Mouse (Mus musculus) left cerebral cortex, adult 2 months (tissue): ENCODE data around the gene Cpsf2. TPM values are rescaled to one million over a fixed set of nuclear protein-coding genes. Genes with fewer than 3 reads are reported as not detected.

Experiments used
- DNase-seq, 2 experiments: peaks; one replicate each; pipeline ENCODE4 v3.0.0; 2021 to 2022; ENCODE audit warnings: low spot score in 2 of 2, mixed read lengths in 1 of 2; ENCODE audit errors: extremely low spot score in 1 of 2
- H3K27ac ChIP-seq: fragments of 200-600 bp; 2 replicates; pipeline ENCODE4 v1.8.1; 2022
- H3K4me3 ChIP-seq: fragments of 200-600 bp; 2 replicates; pipeline ENCODE4 v1.8.1; 2022
- CTCF ChIP-seq: fragments of 200-600 bp; IDR thresholded peaks from 2 replicates; pipeline ENCODE4 v1.8.1; 2022; ENCODE audit warnings: antibody characterized with exemption, mild to moderate bottlenecking, moderate library complexity
- intact Hi-C: fragments of 180-260 bp; cut with DNase I; formaldehyde crosslinking; loops from one replicate; pipeline ENCODE4 v1.15.1; 2025
- total RNA-seq, 2 experiments: library from RNA; stranded (reverse); gene quantifications; 2 replicates each; pipeline ENCODE4 v1.2.3; 2021

Cpsf2 gene
- total RNA-seq, 2 experiments from 2014 or later: 24.6 to 27.6 TPM

DNA sequence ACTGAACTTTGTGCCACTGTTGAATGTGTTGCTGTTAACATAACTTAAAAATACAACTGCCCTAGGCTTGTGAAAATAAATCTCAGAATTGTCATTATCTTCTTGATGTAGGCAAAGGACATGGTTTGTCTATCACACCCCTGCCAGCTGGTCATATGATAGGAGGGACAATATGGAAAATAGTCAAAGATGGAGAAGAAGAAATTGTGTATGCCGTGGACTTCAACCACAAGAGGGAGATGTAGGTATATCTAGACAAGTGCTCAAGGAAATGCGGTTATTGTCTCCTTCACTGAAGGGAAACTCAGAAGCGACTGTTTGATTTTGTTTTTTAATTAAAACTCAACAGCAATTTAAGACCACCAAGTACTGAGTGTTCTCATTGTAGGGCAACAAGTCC is 9.3 kb downstream of the Cpsf2 start:
- no peak overlapping the region for H3K4me3 ChIP-seq
- DNase-seq: no peak
- H3K27ac ChIP-seq: no peak overlapping the region
- peak; percentile 64 for TF ChIP-seq CTCF
- intact Hi-C loops: loop anchor here (2.0 kb wide), 1 partner anchor 400 kb away; no protein-coding TSS in a partner anchor

DNA sequence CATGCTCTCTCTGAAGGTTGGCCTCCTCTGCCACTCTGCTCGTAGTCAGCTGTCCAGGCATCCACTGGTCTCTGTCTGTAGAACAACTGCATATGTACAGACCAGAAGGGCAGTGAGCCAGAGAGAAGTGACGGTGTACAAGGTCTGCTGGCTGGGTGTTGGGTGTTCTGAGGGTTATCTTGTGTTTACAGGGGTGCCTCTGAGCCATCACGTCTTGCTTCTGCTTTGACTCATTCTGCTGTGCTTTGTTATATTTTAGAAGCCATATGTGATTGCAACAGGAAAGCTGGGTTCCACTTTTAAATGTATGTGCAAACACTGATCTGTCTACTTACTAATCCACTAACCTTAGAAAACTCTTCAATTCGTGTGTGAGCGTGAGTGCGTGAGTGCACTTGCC is 11.9 kb downstream of the Cpsf2 start:
- Histone ChIP-seq H3K4me3 (no peak overlapping the region), H3K27ac (no peak overlapping the region)
- intact Hi-C loops: no loop called here
- no peak for DNase-seq
- TF ChIP-seq CTCF: no peak

DNA sequence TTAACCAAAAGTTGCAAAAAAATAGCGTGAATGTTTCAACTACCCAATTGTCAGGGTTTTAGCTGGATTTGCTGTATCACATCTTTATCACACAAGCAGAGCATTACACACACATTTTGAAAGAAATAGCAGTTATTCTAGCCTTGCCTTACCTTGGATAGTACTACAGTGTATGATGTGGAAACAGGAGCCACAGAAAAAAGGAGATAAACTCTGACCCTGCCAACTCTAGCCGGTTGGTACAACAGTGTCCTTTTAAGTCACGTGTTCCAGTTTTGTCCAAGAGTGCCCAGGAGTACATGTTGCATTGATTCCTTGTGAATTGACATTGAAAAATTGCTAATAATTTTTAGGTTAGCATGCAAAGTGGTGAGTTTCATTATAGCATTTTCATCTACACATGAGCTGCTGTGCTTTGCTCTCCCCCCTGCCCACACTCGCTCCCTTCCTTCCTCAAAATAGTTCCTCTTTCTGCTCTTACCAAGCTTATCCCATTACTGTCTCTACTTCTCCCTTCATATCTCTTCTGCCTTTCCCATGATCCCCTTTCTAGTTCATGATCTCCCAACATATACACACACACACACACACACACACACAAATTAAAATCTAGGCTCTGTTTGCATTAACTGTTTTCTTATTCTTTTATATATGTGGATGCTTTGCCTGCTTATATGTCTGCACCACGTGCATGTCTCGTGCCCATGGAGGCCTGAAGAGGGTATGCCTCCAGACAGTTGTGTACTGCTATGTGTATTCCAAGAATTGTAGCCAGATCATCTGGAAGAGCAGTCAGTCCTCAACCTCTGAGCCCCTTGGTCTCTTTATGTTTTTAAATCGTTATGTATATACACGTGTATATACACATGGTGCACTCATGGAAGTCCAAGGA is 19.0 kb downstream of the Cpsf2 start:
- intact Hi-C loops: no loop called here

DNA sequence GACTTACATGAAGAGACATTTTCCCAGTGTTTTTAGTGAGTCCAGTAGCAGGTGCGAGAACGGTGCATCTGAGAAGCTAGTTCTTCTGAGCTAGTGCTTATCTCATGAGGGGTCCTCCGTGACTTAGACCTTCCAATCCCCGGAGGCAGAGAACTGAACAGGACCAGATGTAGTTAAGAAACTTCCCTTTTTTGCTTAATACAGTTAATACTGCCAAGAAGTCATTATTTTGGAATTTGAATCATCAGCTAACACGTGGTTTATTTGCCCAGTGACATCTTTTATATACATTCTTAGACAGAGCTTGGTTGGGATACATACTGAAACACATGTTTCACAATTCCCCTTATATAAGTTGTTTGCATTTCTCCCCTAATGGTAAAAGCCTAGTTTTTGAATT is 23.1 kb downstream of the Cpsf2 start:
- no peak overlapping the region for H3K4me3 ChIP-seq
- no peak for DNase-seq
- no peak overlapping the region for H3K27ac ChIP-seq
- intact Hi-C loops: no loop called here
- no peak for TF ChIP-seq CTCF

More for the DNA sequence above, 19.0 kb downstream of the Cpsf2 start:
- Histone ChIP-seq H3K4me3 (no peak overlapping the region), H3K27ac (no peak overlapping the region)
- no peak for TF ChIP-seq CTCF
- no peak for DNase-seq

DNA sequence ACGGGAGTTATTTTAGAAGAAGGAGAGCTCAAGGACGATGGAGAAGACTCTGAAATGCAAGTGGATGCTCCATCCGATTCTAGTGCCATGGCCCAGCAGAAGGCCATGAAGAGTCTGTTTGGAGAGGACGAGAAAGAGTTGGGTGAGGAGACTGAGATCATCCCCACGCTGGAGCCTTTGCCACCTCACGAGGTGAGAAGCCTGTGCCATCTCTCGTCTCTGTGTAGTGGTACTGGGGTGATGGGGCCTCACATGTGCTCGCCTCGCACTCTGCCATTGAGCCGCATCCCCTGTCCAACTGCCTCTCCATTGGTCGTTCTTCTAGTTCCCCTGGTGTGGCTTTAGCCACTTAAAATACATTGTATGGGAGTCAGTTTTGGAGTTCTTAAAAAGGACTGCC is 25.0 kb downstream of the Cpsf2 start:
- intact Hi-C loops: no loop called here
- no peak overlapping the region for H3K27ac ChIP-seq
- TF ChIP-seq CTCF: no peak
- DNase-seq: no peak
- no peak overlapping the region for H3K4me3 ChIP-seq

DNA sequence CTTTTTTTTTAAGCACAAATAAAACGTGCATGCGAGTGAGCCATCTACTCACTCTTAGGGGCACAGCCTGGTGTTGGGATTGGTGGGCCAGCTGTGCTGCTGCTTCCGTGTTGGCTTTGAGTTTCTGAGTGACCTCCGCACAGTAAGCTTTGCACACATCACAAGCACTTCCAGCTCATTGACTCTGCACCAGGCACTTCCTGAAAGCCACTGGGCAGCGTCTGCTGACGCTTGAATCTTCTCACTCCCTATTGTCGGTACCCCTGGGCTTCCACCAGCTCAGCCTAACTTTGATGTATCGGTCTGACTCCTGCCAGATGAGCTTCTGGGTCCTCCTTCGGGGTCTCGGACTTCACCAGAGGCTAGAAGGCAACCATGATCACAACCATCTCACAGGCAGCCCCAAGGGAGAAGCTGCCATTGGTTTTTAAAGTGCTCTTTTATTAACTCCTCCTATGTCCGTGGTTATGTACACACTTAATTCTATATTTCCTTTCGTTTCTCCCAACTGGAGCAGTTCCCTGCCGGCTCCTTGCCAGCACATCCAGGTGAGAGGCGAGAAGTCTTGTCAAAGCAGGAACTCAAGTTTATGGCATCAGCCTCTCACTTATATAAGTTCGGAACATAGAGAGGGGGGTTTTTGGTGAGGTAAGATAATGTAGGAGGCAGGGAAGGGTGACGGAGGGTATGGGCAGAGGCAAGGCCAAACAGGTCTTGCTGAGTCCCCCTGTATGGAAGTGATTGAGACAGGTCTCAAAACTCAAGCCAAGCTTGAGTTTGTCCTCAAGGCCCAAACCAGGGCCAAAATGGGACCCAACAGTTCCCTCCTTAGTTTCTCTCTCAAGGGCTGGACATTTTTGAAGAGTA is 32.6 kb downstream of the Cpsf2 start:
- Histone ChIP-seq H3K4me3 (no peak overlapping the region), H3K27ac (no peak overlapping the region)
- TF ChIP-seq CTCF: no peak
- intact Hi-C loops: no loop called here
- DNase-seq: no peak

DNA sequence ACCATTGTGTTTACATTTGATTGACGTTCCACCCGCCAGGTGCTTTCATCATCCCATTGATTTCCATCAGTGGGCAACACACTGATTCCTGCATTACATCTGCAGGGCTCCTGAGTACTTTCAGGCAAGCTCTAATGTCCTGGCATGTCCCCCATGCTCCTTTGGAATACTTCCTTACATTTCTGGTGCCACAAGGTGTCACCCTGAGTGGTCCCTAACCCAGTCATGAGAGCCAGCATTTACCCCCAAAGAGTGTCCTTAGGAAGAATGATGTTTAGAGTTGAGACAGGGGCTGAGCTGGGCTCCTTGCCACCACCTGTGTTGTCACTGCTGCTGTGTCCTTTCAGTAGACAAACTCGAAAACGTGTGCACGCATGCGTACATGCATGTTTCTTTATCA is 33.8 kb downstream of the Cpsf2 start:
- TF ChIP-seq CTCF: no peak; the same call in 1 of the 2 replicates
- intact Hi-C loops: no loop called here

DNA sequence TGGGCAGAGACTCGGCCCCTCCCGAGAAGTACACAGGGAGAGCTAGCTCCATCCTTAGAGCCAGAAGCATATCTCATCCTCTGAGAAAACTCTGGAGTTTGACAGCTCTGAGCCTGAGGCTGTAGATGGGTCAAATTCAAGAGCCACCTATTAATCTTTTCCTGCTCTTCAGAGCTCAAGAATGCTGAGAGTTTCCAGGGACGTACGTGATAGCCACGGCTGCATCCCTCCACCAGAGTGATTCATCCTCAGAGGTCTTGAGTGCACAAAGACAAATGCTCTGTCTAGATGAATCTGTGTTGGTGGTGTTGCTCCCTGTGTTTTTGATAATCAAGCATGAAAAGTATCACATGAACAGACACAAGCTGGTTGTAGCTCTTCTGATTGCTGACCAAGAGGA is 38.6 kb downstream of the Cpsf2 start:
- DNase-seq: no peak
- Histone ChIP-seq H3K27ac (no peak overlapping the region), H3K4me3 (no peak overlapping the region)
- intact Hi-C loops: no loop called here
- TF ChIP-seq CTCF: no peak

More for the DNA sequence above, 33.8 kb downstream of the Cpsf2 start:
- Histone ChIP-seq H3K4me3 (no peak overlapping the region), H3K27ac (no peak overlapping the region)
- DNase-seq: no peak

DNA sequence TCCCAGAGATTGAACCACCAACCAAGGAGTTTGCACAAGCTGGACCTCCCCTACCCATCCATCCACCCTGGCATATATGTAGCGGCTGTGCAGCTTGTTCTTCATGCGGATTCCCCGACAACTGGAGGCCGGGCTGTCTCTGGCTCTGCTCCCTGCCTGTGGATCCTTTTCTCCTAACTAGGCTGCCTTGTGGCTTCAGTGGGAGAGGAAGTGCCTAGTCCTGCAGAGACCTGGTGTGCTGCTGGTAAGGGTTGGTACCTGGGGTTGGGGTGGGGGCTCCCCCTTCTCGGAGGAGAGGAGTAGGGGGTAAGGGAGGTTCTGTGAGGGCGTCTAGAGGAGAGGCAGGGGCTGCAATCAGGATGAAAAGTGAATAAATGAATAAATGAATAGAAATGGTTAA is 39.3 kb downstream of the Cpsf2 start:
- Histone ChIP-seq H3K27ac (no peak overlapping the region), H3K4me3 (no peak overlapping the region)
- no peak for TF ChIP-seq CTCF
- no peak for DNase-seq
- intact Hi-C loops: no loop called here

DNA sequence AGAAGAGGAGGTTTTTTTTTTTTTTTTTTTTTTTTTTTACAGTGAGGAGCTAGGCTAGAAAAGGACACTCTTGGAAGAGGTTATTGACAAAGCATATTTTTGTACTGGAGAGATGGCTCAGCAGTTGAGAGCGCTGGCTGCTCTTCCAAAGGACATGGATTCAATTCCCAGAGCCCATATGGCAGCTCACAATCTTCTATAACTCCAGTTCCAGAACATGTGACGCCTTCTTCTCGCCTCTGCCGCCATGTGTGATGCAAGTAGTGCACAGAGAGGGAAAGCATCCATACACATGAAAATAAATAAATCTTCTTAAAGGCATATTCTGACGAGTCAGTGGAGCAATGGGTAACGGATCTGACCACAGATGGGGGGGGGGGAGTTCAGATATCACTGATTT is 46.1 kb downstream of the Cpsf2 start:
- H3K27ac ChIP-seq: no peak overlapping the region
- no peak for TF ChIP-seq CTCF
- DNase-seq: no peak
- H3K4me3 ChIP-seq: no peak overlapping the region
- intact Hi-C loops: no loop called here

DNA sequence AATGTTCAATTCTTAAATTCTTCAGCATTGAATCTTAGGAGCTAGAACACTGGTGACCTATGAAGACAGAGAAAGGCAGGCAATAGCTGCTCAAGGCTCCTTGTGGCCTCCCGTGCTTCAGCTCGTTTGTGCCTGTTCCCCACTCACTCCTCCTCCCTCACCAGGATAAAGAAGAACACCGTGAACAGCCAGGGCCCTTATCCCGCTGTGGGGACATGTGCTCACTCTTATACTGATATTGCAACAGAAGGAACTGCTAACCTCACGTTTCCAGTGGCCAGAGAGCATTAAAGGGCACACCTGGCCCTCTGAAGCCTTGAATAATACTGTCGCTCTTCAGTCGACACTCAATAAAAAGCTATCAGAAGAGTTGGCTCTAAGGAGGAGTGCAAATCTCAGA is 53.4 kb downstream of the Cpsf2 start:
- no peak for DNase-seq
- no peak for TF ChIP-seq CTCF
- Histone ChIP-seq H3K27ac (no peak overlapping the region), H3K4me3 (no peak overlapping the region)
- intact Hi-C loops: no loop called here

DNA sequence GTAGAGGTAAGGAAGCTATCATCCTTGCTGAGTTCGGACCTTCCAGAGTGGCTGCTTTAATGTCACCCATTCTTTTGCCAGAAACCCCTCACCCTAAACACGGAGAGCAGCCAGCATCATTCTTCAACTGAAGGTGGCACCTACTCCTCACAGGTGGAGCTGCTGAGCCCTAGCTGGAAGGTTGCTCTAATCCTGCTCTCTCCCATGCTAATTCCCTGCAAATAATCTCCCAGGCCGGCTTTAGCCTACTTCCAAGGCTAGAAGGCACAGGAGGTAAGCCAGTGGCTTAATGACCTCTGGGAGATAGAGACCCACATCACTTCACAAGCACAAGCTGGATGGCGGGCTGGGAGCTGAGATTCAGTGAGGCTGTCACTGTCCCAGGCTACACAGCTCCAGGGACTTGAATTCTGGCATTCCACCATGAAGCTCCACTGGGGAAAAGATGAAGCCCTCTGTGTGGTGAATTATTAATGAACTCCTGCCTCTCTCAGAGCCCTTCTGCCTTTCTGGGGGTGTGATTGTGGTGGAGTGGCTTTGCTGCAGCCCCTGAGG is 54.2 kb downstream of the Cpsf2 start:
- DNase-seq: no peak
- intact Hi-C loops: no loop called here
- Histone ChIP-seq H3K27ac (no peak overlapping the region), H3K4me3 (no peak overlapping the region)
- no peak for TF ChIP-seq CTCF
